Mouse (Mus musculus) left cerebral cortex, adult 6 months (tissue): ENCODE data around the gene Tmed10. TPM values are rescaled to one million over a fixed set of nuclear protein-coding genes. Genes with fewer than 3 reads are reported as not detected.

ENCODE experiments used
- long read RNA-seq, 2 experiments: library from polyadenylated mRNA; unstranded; transcript quantifications; one replicate each; pipeline ENCODE4 v2.0.0; 2019 to 2020
- polyA plus RNA-seq: library from polyadenylated mRNA; unstranded; fragments of <200 nt; fragmentation: Nextera tagmentation; gene quantifications from 2 replicates; pipeline ENCODE4 v1.2.3, GENCODE M21; 2021

Gene Tmed10
- polyA plus RNA-seq: 122 and 123 TPM in 2 replicates
- long read RNA-seq, experiment 1, transcript Tmed10-201 (5 exons, 1,482 nt): major isoform, 208 of 248 reads
- long read RNA-seq, experiment 1, transcript Tmed10-202 (3 exons, 3,181 nt): minor isoform, 6 of 248 reads
- long read RNA-seq, experiment 1, partial matches to known transcripts: 2 of 248 reads
- long read RNA-seq, experiment 1, other reads (novel, unspliced or antisense): 31 of 248 reads
- long read RNA-seq, experiment 2, transcript Tmed10-202 (3 exons, 3,181 nt): minor isoform, 7 of 173 reads
- long read RNA-seq, experiment 2, transcript Tmed10-201 (5 exons, 1,482 nt): major isoform, 128 of 173 reads
- long read RNA-seq, experiment 2, partial matches to known transcripts: 8 of 173 reads
- long read RNA-seq, experiment 2, other reads (novel, unspliced or antisense): 30 of 173 reads

GRCm38 (mm10) chr12:85374561-85375272, at the start of gene Tmed10:
TSS of gene Tmed10 (minus strand) at chr12:85374847.

GRCm38 (mm10) chr12:85339243-85339729, 35.4 kb downstream of the Tmed10 start, which contains the start of gene Nek9:
TSS of gene Nek9 (minus strand) at chr12:85339362.

Other genes with a start within 250 kb of the Tmed10 start
- gene Rps6kl1, start 223.6 kb downstream of the Tmed10 start, polyA plus RNA-seq: 18.1 and 20.4 TPM in 2 replicates
- gene Pgf, start 197.1 kb downstream of the Tmed10 start, polyA plus RNA-seq: 2.9 and 3.6 TPM in 2 replicates
- gene Eif2b2, start 155.4 kb downstream of the Tmed10 start, polyA plus RNA-seq: 67.2 and 74.8 TPM in 2 replicates
- 6.5 TPM in 2 replicates for gene Mlh3, start 104.2 kb downstream of the Tmed10 start, polyA plus RNA-seq
- gene Acyp1, start 86.4 kb downstream of the Tmed10 start, polyA plus RNA-seq: 81.9 and 94.4 TPM in 2 replicates
- 1.2 and 1.4 TPM in 2 replicates for gene Zc2hc1c, start 86.3 kb downstream of the Tmed10 start, polyA plus RNA-seq
- gene Nek9, start 35.5 kb downstream of the Tmed10 start, polyA plus RNA-seq: 2.5 and 3.7 TPM in 2 replicates
- gene Fos, start 99.0 kb upstream of the Tmed10 start, polyA plus RNA-seq: 19.8 and 39.2 TPM in 2 replicates
- 0.80 and 1.5 TPM in 2 replicates for gene Jdp2, start 224.2 kb upstream of the Tmed10 start, polyA plus RNA-seq